Mouse (Mus musculus) E14TG2a.4 (cell line): ENCODE measurements around the gene Nr2e3.
"Not testable (repeated sequence)": the region's sequence is repeated elsewhere in the genome, so short reads cannot be mapped to it uniquely, and the experiment has no call there.

Source experiments
- H3K27me3 ChIP-seq: 2 replicates; pipeline ENCODE4 v1.6.1; 2014; ENCODE audit warnings: low read length, control low read depth; ENCODE audit not compliant: insufficient read depth
- H3K36me3 ChIP-seq: 2 replicates; pipeline ENCODE4 v1.6.1; 2014; ENCODE audit warnings: low read length, control low read depth; ENCODE audit not compliant: insufficient read depth
- H3K4me1 ChIP-seq: replicated peaks from 2 replicates; pipeline ENCODE4 v1.6.1; 2014; ENCODE audit warnings: low read depth, low read length, control low read depth
- H3K4me3 ChIP-seq: replicated peaks from 2 replicates; pipeline ENCODE4 v1.5.1; 2014; ENCODE audit warnings: mild to moderate bottlenecking, low read length
- H3K9me3 ChIP-seq: 2 replicates; pipeline ENCODE4 v1.6.1; 2014; ENCODE audit warnings: low read length, control low read depth
- CTCF ChIP-seq: conservative IDR thresholded peaks from 2 replicates; pipeline ENCODE4 v1.5.1; 2014; ENCODE audit warnings: low read length
- NANOG ChIP-seq: IDR thresholded peaks from 2 replicates; pipeline ENCODE4 v1.6.1; 2014; ENCODE audit warnings: borderline replicate concordance, low read length, mixed read lengths
- POU5F1 ChIP-seq: IDR thresholded peaks from 2 replicates; pipeline ENCODE4 v1.6.1; 2014; ENCODE audit warnings: low read length, borderline replicate concordance

Gene Nr2e3

GRCm38 (mm10) chr9:59938529-59938928, 21.9 kb downstream of the Nr2e3 start:
- TF ChIP-seq CTCF, result no peak
- no peak for TF ChIP-seq POU5F1
- TF ChIP-seq NANOG, result no peak
- Histone ChIP-seq H3K36me3 (peaks cover 5% of the 10 kb centered on the region; the same call in 1 of the 2 replicates), H3K4me1 (peaks cover 38% of the 10 kb centered on the region), H3K9me3 (peaks cover 13% of the 10 kb centered on the region), H3K4me3 (no peak overlapping the region), H3K27me3 (no peaks in the 10 kb centered on the region)

DNA sequence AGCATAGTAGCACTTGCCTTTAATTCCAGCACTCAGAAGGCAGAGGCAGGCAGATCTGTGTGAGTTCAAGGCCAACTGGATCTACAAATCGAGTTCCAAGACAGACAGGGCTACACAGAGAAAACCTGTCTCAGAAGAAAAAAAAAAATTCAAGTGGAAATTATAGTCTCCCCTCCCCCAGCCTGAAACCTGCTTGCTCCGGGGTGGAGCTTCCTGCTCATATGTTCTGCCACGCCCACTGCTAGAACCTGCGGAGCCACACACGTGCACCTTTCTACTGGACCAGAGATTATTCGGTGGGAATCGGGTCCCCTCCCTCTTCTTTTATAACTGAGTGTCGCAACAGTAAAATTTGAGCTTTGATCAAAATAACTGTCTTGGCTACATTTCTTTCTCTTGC, 24.6 kb downstream of the Nr2e3 start:
- Histone ChIP-seq H3K9me3 (peaks cover 13% of the 10 kb centered on the region), H3K4me3 (peak overlapping the region; percentile 17), H3K4me1 (peaks cover 29% of the 10 kb centered on the region)
- not testable (repeated sequence) for H3K27me3 ChIP-seq, H3K36me3 ChIP-seq

- H3K9me3 ChIP-seq, result no peaks in the 10 kb centered on the region
- H3K36me3 ChIP-seq, result peaks cover 13% of the 10 kb centered on the region
- H3K27me3 ChIP-seq, result no peaks in the 10 kb centered on the region
- TF ChIP-seq NANOG, result no peak
- TF ChIP-seq POU5F1, result no peak
- no peak for TF ChIP-seq CTCF
- H3K4me3 ChIP-seq, result no peak overlapping the region
- peaks cover 9% of the 10 kb centered on the region for H3K4me1 ChIP-seq
Observed at GRCm38 (mm10) chr9:59930248-59930647, 30.2 kb downstream of the Nr2e3 start.

DNA sequence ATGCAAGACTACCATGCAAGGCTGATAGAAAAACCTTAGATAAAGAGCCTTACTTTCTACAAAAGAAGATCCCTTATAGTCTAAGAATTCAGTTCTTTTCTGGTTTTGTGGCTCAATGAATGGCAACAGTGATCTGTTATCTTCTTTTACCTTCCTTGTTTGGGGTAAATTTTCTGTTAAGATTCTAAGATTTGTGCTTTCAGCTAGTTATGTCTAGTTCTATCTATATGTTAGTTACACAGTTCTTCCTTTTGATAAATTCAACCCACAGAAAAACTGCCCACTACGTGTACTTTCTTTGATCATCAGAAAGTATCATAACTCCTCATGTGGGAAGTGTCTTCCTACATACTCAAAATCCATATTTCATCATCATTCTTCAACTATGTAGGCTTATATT, 45.7 kb downstream of the Nr2e3 start:
- TF ChIP-seq CTCF, result no peak
- no peak for TF ChIP-seq POU5F1
- TF ChIP-seq NANOG, result no peak
- H3K27me3 ChIP-seq, result no peaks in the 10 kb centered on the region

GRCm38 (mm10) chr9:59903382-59903781, 57.1 kb downstream of the Nr2e3 start:
- TF ChIP-seq NANOG, result no peak
- no peak for TF ChIP-seq CTCF
- no peak for TF ChIP-seq POU5F1
- H3K36me3 ChIP-seq, result peaks cover 15% of the 10 kb centered on the region; the same call in 1 of the 2 replicates

More for the DNA sequence above, 45.7 kb downstream of the Nr2e3 start:
- Histone ChIP-seq H3K4me3 (no peak overlapping the region), H3K9me3 (no peaks in the 10 kb centered on the region), H3K36me3 (peaks cover 4% of the 10 kb centered on the region), H3K4me1 (no peaks in the 10 kb centered on the region)

More at GRCm38 (mm10) chr9:59903382-59903781, 57.1 kb downstream of the Nr2e3 start:
- H3K4me3 ChIP-seq, result no peak overlapping the region
- H3K4me1 ChIP-seq, result no peaks in the 10 kb centered on the region
- no peaks in the 10 kb centered on the region for H3K9me3 ChIP-seq
- no peaks in the 10 kb centered on the region for H3K27me3 ChIP-seq
